Mouse (Mus musculus) forebrain, postnatal 0 days (tissue): ENCODE results near the gene Grhpr. TPM values are rescaled to one million over a fixed set of nuclear protein-coding genes. Genes with fewer than 3 reads are reported as not detected.

Experiments
- ATAC-seq: fragments of 200-750 bp; cut with Nextera tagmentation; 2 replicates; pipeline ENCODE4 v1.8.0; 2017; ENCODE audit warnings: mild to moderate bottlenecking, moderate library complexity
- DNase-seq: peaks from one replicate; pipeline ENCODE4 v3.0.0-alpha.2; 2015
- H3K27ac ChIP-seq: fragments of 300-500 bp; sonication (generic); 2 replicates; pipeline ENCODE4 v1.5.1; 2014; ENCODE audit warnings: low read depth, mild to moderate bottlenecking, antibody characterized with exemption, low read length, moderate library complexity, mixed read lengths
- H3K27me3 ChIP-seq: fragments of 300-500 bp; sonication (generic); 2 replicates; pipeline ENCODE4 v1.6.1; 2014; ENCODE audit warnings: mild to moderate bottlenecking, low read length, mixed read lengths; ENCODE audit not compliant: insufficient read depth
- H3K36me3 ChIP-seq: fragments of 300-500 bp; sonication (generic); 2 replicates; pipeline ENCODE4 v1.6.1; 2014; ENCODE audit warnings: mild to moderate bottlenecking, moderate library complexity; ENCODE audit not compliant: insufficient read depth
- H3K4me1 ChIP-seq: fragments of 300-500 bp; sonication (generic); 2 replicates; pipeline ENCODE4 v1.6.1; 2014; ENCODE audit warnings: antibody characterized with exemption; ENCODE audit not compliant: insufficient read depth
- H3K4me2 ChIP-seq: fragments of 300-500 bp; sonication (generic); 2 replicates; pipeline ENCODE4 v1.6.1; 2014; ENCODE audit warnings: low read depth, mild to moderate bottlenecking, moderate library complexity
- H3K4me3 ChIP-seq: fragments of 300-500 bp; sonication (generic); 2 replicates; pipeline ENCODE4 v1.5.1; 2014; ENCODE audit warnings: low read depth, low read length, mixed read lengths
- H3K9ac ChIP-seq: fragments of 300-500 bp; sonication (generic); 2 replicates; pipeline ENCODE4 v1.6.1; 2014; ENCODE audit warnings: mild to moderate bottlenecking
- H3K9me3 ChIP-seq: fragments of 300-500 bp; sonication (generic); 2 replicates; pipeline ENCODE4 v1.6.1; 2016; ENCODE audit warnings: low read length
- CTCF ChIP-seq: sonication (generic); IDR thresholded peaks from 2 replicates; pipeline ENCODE4 v1.5.1; 2016; ENCODE audit warnings: antibody characterized with exemption, control low read depth, low read depth
- WGBS: fragments of 180-500 bp; shearing (Covaris S2); extraction: QIAGEN DNeasy Blood & Tissue Kit; methylation state at CpG from one replicate; pipeline ENCODE4 v1.1.7; 2014; 5-methylcytosine and 5-hydroxymethylcytosine counted together
- polyA plus RNA-seq: library from polyadenylated mRNA; unstranded; fragments of >200 nt; fragmentation: Nextera tagmentation; extraction: Ambion mirVana; gene quantifications from 2 replicates; pipeline ENCODE4 v1.2.1, GENCODE M21; 2015
- total RNA-seq: library from RNA; depleted of rRNA; stranded (reverse); fragments of >200 nt; gene quantifications from 2 replicates; pipeline ENCODE4 v1.2.3, GENCODE M21; 2014

Gene Grhpr
- total and polyA plus RNA-seq, 2 experiments from 2014 or later: 18.2 to 25.6 TPM

DNA sequence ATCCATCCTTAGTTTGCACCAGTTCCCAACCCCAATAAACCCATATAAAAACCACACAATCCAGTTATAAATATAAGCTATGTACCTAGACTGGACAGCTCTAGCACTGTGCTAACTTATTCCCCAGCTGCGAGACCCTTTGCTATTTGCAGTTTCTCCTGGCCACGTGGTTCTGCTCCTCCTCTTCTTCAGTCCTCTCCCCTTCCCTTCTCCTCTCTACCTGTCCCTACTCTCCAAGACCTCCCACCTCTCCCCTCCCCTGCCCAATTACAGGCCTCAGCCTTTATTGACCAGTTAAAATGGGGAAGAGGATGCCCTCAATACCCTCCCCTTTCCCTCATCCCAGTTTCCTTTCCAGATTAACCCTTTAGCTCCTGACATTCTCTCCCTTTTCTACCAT lies 32.3 kb downstream of the Grhpr start:
- Histone ChIP-seq H3K27ac (no peak overlapping the region), H3K27me3 (no peaks in the 10 kb centered on the region), H3K4me1 (peaks cover 7% of the 10 kb centered on the region), H3K9ac (0 out of 2 replicates have a peak overlapping the region, but pooled peaks have one; percentile 54), H3K9me3 (no peaks in the 10 kb centered on the region), H3K4me2 (peak overlapping the region; percentile 78), H3K36me3 (no peaks in the 10 kb centered on the region), H3K4me3 (peak overlapping the region; percentile 79)
- no peak for ATAC-seq
- WGBS: 8% methylated on average over 2 of the region's 2 CpGs
- no peak for DNase-seq
- no peak for TF ChIP-seq CTCF

DNA sequence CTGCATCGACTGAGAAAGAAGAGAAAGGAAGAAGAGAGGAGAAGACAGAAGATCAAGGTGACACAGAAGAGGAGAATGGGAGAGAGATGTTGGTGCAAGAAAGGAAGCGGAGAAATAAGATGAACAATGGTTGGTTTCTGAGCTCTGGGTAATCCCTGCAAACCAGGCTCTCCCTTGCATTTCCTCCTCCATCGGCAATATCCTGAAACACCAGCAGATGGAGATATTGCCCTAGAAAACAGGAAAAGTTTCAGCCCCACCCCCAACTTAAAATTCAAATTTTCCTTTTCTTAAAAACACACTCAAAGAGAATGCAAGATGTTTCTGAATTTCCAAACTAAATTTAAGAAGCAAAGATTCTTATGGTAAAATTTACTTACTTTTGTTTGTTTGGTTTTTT lies 34.4 kb downstream of the Grhpr start:
- H3K36me3 ChIP-seq: no peaks in the 10 kb centered on the region
- peak; percentile 86 for TF ChIP-seq CTCF
- H3K9ac ChIP-seq: no peak overlapping the region
- 6% methylated on average over 3 of the region's 3 CpGs for WGBS
- H3K9me3 ChIP-seq: no peaks in the 10 kb centered on the region
- peak; percentile 87 for DNase-seq
- H3K4me1 ChIP-seq: peaks cover 11% of the 10 kb centered on the region
- no peak for ATAC-seq
- H3K4me3 ChIP-seq: no peak overlapping the region
- no peak overlapping the region for H3K4me2 ChIP-seq
- no peak overlapping the region for H3K27ac ChIP-seq
- no peaks in the 10 kb centered on the region for H3K27me3 ChIP-seq

GRCm38 (mm10) chr4:45018452-45018980 lies 37.3 kb downstream of the Grhpr start, which contains the start of gene Polr1e:
TSS of gene Polr1e (plus strand) at chr4:45018583.
- Histone ChIP-seq H3K36me3 (peaks cover 1% of the 10 kb centered on the region; the same call in 1 of the 2 replicates), H3K4me1 (0 out of 2 replicates have a peak, but pooled peaks cover 4% of the 10 kb centered on the region), H3K4me2 (peak within 1 kb of the TSS; percentile 97), H3K9ac (peak within 1 kb of the TSS; percentile 64), H3K9me3 (no peaks in the 10 kb centered on the region), H3K27me3 (no peaks in the 10 kb centered on the region), H3K4me3 (peak within 1 kb of the TSS; percentile 66), H3K27ac (no peak within 1 kb of the TSS)
- TF ChIP-seq CTCF: no peak
- peak; percentile 88 for DNase-seq
- whole genome bisulfite sequencing: under 1% methylated on average over 29 of the region's 29 CpGs
- ATAC-seq: peak; percentile 89

- H3K9me3 ChIP-seq: no peaks in the 10 kb centered on the region
- H3K27me3 ChIP-seq: no peaks in the 10 kb centered on the region
- H3K36me3 ChIP-seq: peaks cover 4% of the 10 kb centered on the region
- no peak for DNase-seq
- 0 out of 2 replicates have a peak, but pooled peaks have one; percentile 18 for ATAC-seq
- no peak overlapping the region for H3K27ac ChIP-seq
- H3K4me3 ChIP-seq: peak overlapping the region; percentile 66
- 5% methylated on average over 14 of the region's 14 CpGs for whole genome bisulfite sequencing
- peak overlapping the region; percentile 97 for H3K4me2 ChIP-seq
- no peak for TF ChIP-seq CTCF
- H3K9ac ChIP-seq: peak overlapping the region; percentile 64
- 0 out of 2 replicates have a peak, but pooled peaks cover 4% of the 10 kb centered on the region for H3K4me1 ChIP-seq
These were observed 37.8 kb downstream of the Grhpr start for GRCm38 (mm10) chr4:45019009-45019408.

DNA sequence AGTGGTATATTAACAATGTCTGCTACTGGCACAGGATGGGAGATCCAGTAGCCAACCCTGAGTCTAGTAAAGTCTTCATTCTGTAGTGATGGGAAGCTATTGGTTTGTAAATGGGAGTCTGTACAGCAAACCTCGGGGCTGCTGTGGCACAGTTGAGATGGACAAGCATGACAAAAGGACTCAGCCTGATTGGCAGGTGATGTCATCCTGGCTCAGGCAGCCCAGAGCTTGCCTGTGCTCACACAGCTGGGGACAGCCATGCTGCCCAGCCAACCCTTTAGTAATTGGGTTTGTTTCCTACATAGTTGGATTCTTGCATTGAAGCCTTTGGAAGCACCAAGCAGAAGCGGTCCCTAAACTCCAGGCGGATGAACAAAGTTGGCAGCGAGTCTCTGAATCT lies 45.3 kb downstream of the Grhpr start:
- Histone ChIP-seq H3K4me2 (no peak overlapping the region), H3K27me3 (no peaks in the 10 kb centered on the region), H3K27ac (no peak overlapping the region), H3K36me3 (peaks cover 21% of the 10 kb centered on the region), H3K4me1 (no peaks in the 10 kb centered on the region), H3K9me3 (no peaks in the 10 kb centered on the region), H3K4me3 (no peak overlapping the region), H3K9ac (no peak overlapping the region)
- no peak for DNase-seq
- 70% methylated on average over 4 of the region's 4 CpGs for WGBS
- ATAC-seq: no peak
- TF ChIP-seq CTCF: no peak

DNA sequence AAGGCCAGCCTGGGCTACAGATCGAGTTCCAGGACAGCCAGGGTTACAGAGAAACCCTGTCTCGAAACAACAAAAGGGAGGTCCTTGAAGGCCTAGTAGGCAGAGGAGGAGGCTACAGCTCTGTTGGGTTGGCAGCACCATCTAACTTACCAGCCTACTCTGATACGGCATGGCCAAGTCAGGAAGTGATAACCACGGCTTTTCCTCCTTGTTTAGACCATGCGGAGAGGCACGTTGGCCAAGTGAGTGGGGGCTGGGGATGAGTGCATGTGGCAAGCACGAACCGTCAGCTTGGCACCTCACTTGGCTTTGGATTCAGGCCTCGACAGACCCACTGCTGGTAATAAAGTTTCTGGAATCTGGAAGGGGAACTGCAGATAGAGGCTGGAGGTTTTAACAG lies 51.4 kb downstream of the Grhpr start:
- Histone ChIP-seq H3K27ac (no peak overlapping the region), H3K9ac (no peak overlapping the region), H3K4me3 (no peak overlapping the region), H3K4me2 (no peak overlapping the region), H3K36me3 (peaks cover 68% of the 10 kb centered on the region), H3K4me1 (no peaks in the 10 kb centered on the region), H3K9me3 (no peaks in the 10 kb centered on the region), H3K27me3 (no peaks in the 10 kb centered on the region)
- 78% methylated on average over 9 of the region's 9 CpGs for WGBS
- ATAC-seq (no peak), DNase-seq (no peak)
- no peak for TF ChIP-seq CTCF

DNA sequence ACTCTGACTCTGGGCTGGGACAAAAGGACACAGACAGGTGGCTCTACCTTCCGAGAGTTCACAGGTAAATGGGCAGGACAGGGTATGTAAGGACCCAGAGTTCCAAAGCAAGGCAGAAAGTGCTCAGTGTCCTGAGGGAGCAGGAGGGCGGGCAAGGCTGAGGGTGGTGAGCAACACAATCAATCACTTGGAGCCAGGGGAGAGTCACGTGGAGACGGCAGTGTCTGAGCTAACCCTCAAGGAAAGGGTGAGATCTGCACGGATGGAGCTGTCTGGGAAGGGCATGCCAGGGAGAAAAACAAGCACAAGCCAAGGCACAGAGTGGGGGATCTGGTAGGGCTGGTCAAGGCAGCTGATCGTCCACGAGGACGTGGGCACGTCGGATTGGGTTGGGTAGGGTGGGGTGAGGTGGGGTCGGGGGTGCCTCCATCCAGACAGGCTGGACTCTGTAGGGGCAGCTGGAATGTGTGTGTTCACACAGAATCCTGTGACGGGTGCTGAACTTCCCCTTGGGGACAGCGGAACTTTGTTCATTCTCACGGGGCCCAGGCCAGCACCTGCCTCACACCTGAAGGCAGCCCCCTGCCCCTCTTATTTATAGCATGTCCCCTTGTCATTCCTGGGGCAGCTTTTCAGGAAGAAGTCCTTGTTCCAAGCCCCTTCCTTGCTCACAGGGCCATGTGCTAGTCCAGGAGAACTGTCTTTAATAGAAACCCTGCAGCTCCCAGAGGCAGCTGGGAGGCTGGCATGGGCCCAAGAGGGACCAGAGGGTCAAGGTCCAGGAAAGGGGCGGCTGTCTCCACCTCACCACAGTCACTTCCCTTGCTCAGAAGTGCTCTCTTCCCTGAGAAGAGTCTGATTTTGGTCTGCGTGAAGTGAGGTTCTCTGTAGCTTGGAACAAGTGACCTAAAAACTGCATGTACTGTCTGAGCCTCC lies 53.8 kb downstream of the Grhpr start:
- Histone ChIP-seq H3K9ac (no peak overlapping the region), H3K27ac (no peak overlapping the region), H3K4me3 (no peak overlapping the region), H3K27me3 (no peaks in the 10 kb centered on the region), H3K9me3 (no peaks in the 10 kb centered on the region), H3K36me3 (peaks cover 70% of the 10 kb centered on the region), H3K4me1 (no peaks in the 10 kb centered on the region), H3K4me2 (no peak overlapping the region)
- no peak for ATAC-seq
- WGBS: 88% methylated on average over 16 of the region's 16 CpGs
- TF ChIP-seq CTCF: no peak
- no peak for DNase-seq
